11 mouse cellular contexts compared by ENCODE assay signal in genomic region chr14:25401104-25401963, GRCm38 (mm10). TPM values are rescaled to one million over a fixed set of nuclear protein-coding genes. Genes with fewer than 3 reads are reported as not detected.
A peak's percentile ranks its signal among the peaks of the same experiment; 100 is the strongest.
DNase-seq lines count a peak whose midpoint lies in the region; ATAC-seq and TF ChIP-seq lines count a peak whose summit lies in the region.
"Had no signal": no experiment of that assay in that cellular context is flagged by ENCODE, and none has a peak within 500 bp of the region (broad histone marks: within the 10 kb centered on the region; RNA-seq: fewer than 3 reads in every experiment).

No protein-coding gene starts in this region.

- peak; percentile 13; the same call in 1 of the 2 replicates for ATAC-seq in intestine, embryonic 15.5 days
- ATAC-seq in intestine, postnatal 0 days = no peak
- peak; percentile 86 for ATAC-seq in liver, embryonic 11.5 days (replicated peaks; ENCODE audit: low FRiP score)

- no peak for TF ChIP-seq POLR2A in heart, adult 2 months (IDR thresholded peaks at IDR 0.05; ENCODE audit: insufficient read depth, low read depth, low read length)

- H3K27ac ChIP-seq in intestine, embryonic 15.5 days = no peak overlapping the region
- no peak overlapping the region for H3K27ac ChIP-seq in intestine, postnatal 0 days (ENCODE audit: low read depth, low read length)
- peak overlapping the region; percentile 61 for H3K27ac ChIP-seq in heart, adult 2 months
- H3K27ac ChIP-seq in liver, embryonic 11.5 days (ENCODE audit: low read depth, low read length) = peak overlapping the region; percentile 94
- H3K27ac ChIP-seq: limb, embryonic 15.5 days had no signal

- WGBS in intestine, embryonic 15.5 days = 71% methylated on average over 19 of the region's 19 CpGs
- WGBS in intestine, postnatal 0 days = 68% methylated on average over 19 of the region's 19 CpGs
- WGBS in heart, adult 2 months = 63% methylated on average over 19 of the region's 19 CpGs
- 40% methylated on average over 19 of the region's 19 CpGs for WGBS in liver, embryonic 11.5 days

- peak; percentile 52 to 70 for DNase-seq in heart, adult 2 months
- DNase-seq in liver, embryonic 11.5 days (ENCODE audit: low spot score) = peak; percentile 74
- DNase-seq in adrenal gland, postnatal 36 days = no peak
- DNase-seq in retina, embryonic 14.5 days (ENCODE audit: low spot score) = no peak
- DNase-seq in ovary, postnatal 36 days (ENCODE audit: low spot score) = no peak
- DNase-seq: kidney, postnatal 25 days; thymus, postnatal 36 days had no signal

- H3K27me3 ChIP-seq in intestine, embryonic 15.5 days (replicated peaks) = no peaks in the 10 kb centered on the region
- no peaks in the 10 kb centered on the region for H3K27me3 ChIP-seq in intestine, postnatal 0 days (replicated peaks; ENCODE audit: control insufficient read depth, insufficient read depth, low read length)
- H3K27me3 ChIP-seq in heart, adult 2 months (ENCODE audit: control insufficient read depth, insufficient read depth, low read length) = no peaks in the 10 kb centered on the region
- no peaks in the 10 kb centered on the region for H3K27me3 ChIP-seq in liver, embryonic 11.5 days (replicated peaks; ENCODE audit: control insufficient read depth, insufficient read depth, low read length)
- H3K27me3 ChIP-seq in megakaryocyte, embryonic 14.5 days (replicated peaks) = peaks cover 20% of the 10 kb centered on the region
- H3K27me3 ChIP-seq: limb, embryonic 15.5 days had no signal

- H3K9me3 ChIP-seq in intestine, embryonic 15.5 days = no peaks in the 10 kb centered on the region
- no peaks in the 10 kb centered on the region for H3K9me3 ChIP-seq in intestine, postnatal 0 days (ENCODE audit: control insufficient read depth)
- H3K9me3 ChIP-seq in liver, embryonic 11.5 days (ENCODE audit: control insufficient read depth, low read length) = no peaks in the 10 kb centered on the region
- no peaks in the 10 kb centered on the region for H3K9me3 ChIP-seq in megakaryocyte, embryonic 14.5 days
- H3K9me3 ChIP-seq: limb, embryonic 15.5 days had no signal

- no peak overlapping the region for H3K4me2 ChIP-seq in intestine, embryonic 15.5 days (replicated peaks)
- no peak overlapping the region for H3K4me2 ChIP-seq in intestine, postnatal 0 days (replicated peaks; ENCODE audit: low read depth)
- peak overlapping the region; percentile 65 for H3K4me2 ChIP-seq in liver, embryonic 11.5 days
- H3K4me2 ChIP-seq: limb, embryonic 15.5 days had no signal

- no peak for TF ChIP-seq CTCF in intestine, postnatal 0 days (IDR thresholded peaks at IDR 0.05; ENCODE audit: low read depth)
- TF ChIP-seq CTCF in heart, adult 2 months (IDR thresholded peaks at IDR 0.05) = no peak

- no peak overlapping the region for H3K9ac ChIP-seq in intestine, embryonic 15.5 days
- H3K9ac ChIP-seq in intestine, postnatal 0 days (ENCODE audit: low read depth, low read length) = no peak overlapping the region
- H3K9ac ChIP-seq in heart, adult 2 months (ENCODE audit: low read depth, low read length) = no peak overlapping the region
- peak overlapping the region; percentile 39 for H3K9ac ChIP-seq in liver, embryonic 11.5 days (ENCODE audit: low read depth, low read length)
- H3K9ac ChIP-seq: limb, embryonic 15.5 days had no signal

- H3K36me3 ChIP-seq in intestine, embryonic 15.5 days = no peaks in the 10 kb centered on the region
- no peaks in the 10 kb centered on the region for H3K36me3 ChIP-seq in intestine, postnatal 0 days (ENCODE audit: control insufficient read depth, insufficient read depth)
- no peaks in the 10 kb centered on the region; the same call in 1 of the 2 replicates for H3K36me3 ChIP-seq in heart, adult 2 months (ENCODE audit: control insufficient read depth, insufficient read depth, low read length)
- H3K36me3 ChIP-seq in liver, embryonic 11.5 days (ENCODE audit: control insufficient read depth, insufficient read depth, low read length) = no peaks in the 10 kb centered on the region
- H3K36me3 ChIP-seq in megakaryocyte, embryonic 14.5 days (replicated peaks; ENCODE audit: low read length) = no peaks in the 10 kb centered on the region
- H3K36me3 ChIP-seq: limb, embryonic 15.5 days had no signal

- no peaks in the 10 kb centered on the region for H3K79me2 ChIP-seq in heart, adult 2 months (replicated peaks; ENCODE audit: control insufficient read depth, insufficient read depth, low read length)

- intact Hi-C loops in heart, adult 2 months (cut with DNase I) = no loop called here

- TF ChIP-seq EP300 in heart, adult 2 months (IDR thresholded peaks at IDR 0.05; ENCODE audit: insufficient read depth, low read depth, low read length) = 0 out of 2 replicates have a peak, but pooled peaks have one; percentile 40

- peaks cover 21% of the 10 kb centered on the region for H3K4me1 ChIP-seq in intestine, embryonic 15.5 days (replicated peaks)
- H3K4me1 ChIP-seq in intestine, postnatal 0 days (replicated peaks; ENCODE audit: control insufficient read depth, insufficient read depth, low read length) = no peaks in the 10 kb centered on the region
- H3K4me1 ChIP-seq in heart, adult 2 months (ENCODE audit: control insufficient read depth, insufficient read depth, low read length) = peaks cover 16% of the 10 kb centered on the region
- H3K4me1 ChIP-seq in liver, embryonic 11.5 days (replicated peaks; ENCODE audit: control insufficient read depth, insufficient read depth, low read length) = peaks cover 66% of the 10 kb centered on the region
- peaks cover 78% of the 10 kb centered on the region for H3K4me1 ChIP-seq in megakaryocyte, embryonic 14.5 days

- H3K4me3 ChIP-seq in intestine, embryonic 15.5 days (replicated peaks) = no peak overlapping the region
- no peak overlapping the region for H3K4me3 ChIP-seq in intestine, postnatal 0 days (ENCODE audit: low read depth, low read length)
- H3K4me3 ChIP-seq in heart, adult 2 months = no peak overlapping the region
- peak overlapping the region; percentile 27 for H3K4me3 ChIP-seq in liver, embryonic 11.5 days (ENCODE audit: low read depth, low read length)
- peak overlapping the region; percentile 72 for H3K4me3 ChIP-seq in megakaryocyte, embryonic 14.5 days (replicated peaks)
- H3K4me3 ChIP-seq: limb, embryonic 15.5 days had no signal

RNA-seq across cellular contexts. Expression of gene Zmiz1, which starts 57.7 kb away (rescaled TPM):
- polyA plus RNA-seq in intestine, embryonic 15.5 days (2015; fragmentation: Nextera tagmentation; extraction: Ambion mirVana) = 26.3 and 28.0 TPM in 2 replicates
- polyA plus RNA-seq in intestine, postnatal 0 days (2015; fragmentation: Nextera tagmentation; extraction: Ambion mirVana) = 12.4 and 13.5 TPM in 2 replicates
- 10 to 100 TPM; 40.7 to 42.0 TPM for total RNA-seq in heart, adult 2 months (2021)
- 21.8 and 27.1 TPM in 2 replicates for polyA plus RNA-seq in heart, adult 2 months (2012; rRNA removed)
- polyA plus RNA-seq in liver, embryonic 11.5 days (2014; fragmentation: Nextera tagmentation; extraction: Ambion mirVana) = 27.5 and 31.0 TPM in 2 replicates
- polyA plus RNA-seq in megakaryocyte, embryonic 14.5 days (2012; ENCODE audit: insufficient read depth, low replicate concordance) = 18.1 and 54.1 TPM in 2 replicates
- total RNA-seq in adrenal gland, postnatal 36 days (2021) = 100 to 1,000 TPM in 1 of 2 experiments, 10 to 100 TPM in 1; 98.2 to 143 TPM

Comparison
In these comparisons a context has a peak if more than half of its experiments do, and no peak if none do; other contexts are left out.
1. H3K27ac ChIP-seq: peak in heart, adult 2 months (single experiment) and liver, embryonic 11.5 days (single experiment); none in intestine, embryonic 15.5 days (single experiment) and intestine, postnatal 0 days (single experiment).
2. H3K4me3 ChIP-seq: peak in liver, embryonic 11.5 days (single experiment) and megakaryocyte, embryonic 14.5 days (single experiment); none in intestine, embryonic 15.5 days (single experiment), intestine, postnatal 0 days (single experiment) and heart, adult 2 months (single experiment).
3. DNase-seq: peak in heart, adult 2 months (2 of 2) and liver, embryonic 11.5 days (single experiment); none in adrenal gland, postnatal 36 days (0 of 2), retina, embryonic 14.5 days (single experiment) and ovary, postnatal 36 days (single experiment).